Mouse (Mus musculus): Measurements from ENCODE around the gene Tmem200a. TPM values are rescaled to one million over a fixed set of nuclear protein-coding genes. Genes with fewer than 3 reads are reported as not detected.

Tmem200a gene
- polyA plus RNA-seq (2014; fragmentation: Illumina TruSeq; extraction: RNeasy Lipid Tissue Mini Kit (QIAGEN cat#74804); ENCODE audit: low replicate concordance): 1.9 TPM

DNA sequence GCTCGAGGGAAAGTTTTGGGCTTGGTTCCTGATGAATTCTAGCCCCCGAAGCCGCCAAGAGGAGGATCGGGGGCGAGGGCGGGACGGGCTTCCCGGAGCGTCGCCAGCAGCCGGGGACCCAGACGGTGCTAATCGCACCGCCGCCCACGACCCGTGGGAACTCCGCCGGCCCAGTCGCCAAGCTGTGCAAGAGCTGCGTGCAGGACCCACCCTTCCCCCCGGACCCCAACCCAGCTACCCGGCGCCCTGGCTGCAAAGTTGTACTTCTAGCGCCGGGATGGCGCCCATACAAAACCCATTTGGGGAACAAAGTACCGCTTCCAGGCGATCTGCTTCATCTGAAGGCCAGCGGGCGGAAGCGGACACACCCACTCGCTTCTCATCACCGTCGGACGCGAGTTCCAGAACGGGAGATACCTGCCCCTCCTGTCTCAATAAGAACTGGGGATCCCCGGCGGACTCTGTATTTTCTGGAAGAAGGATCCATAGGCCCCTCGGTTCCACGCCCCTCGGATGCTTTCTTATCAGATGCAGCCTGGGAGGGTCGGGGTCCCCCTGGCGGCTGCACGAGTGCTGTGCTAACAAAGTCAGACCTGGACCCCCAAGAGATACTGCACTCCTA is at the start of gene Tmem200a:
TSS of gene Tmem200a (minus strand) at position 532 of the 622 bp plus-strand sequence.

GRCm38 (mm10) chr10:26077671-26078481 is 976 bp downstream of the Tmem200a start, which contains the start of gene Gm9767:
Gene Gm9767 (plus strand): TSS chr10:26078255.

Other genes starting within 250 kb of the Tmem200a start
- gene Gm9767, start 797 bp downstream of the Tmem200a start, polyA plus RNA-seq (2014; fragmentation: Illumina TruSeq; extraction: RNeasy Lipid Tissue Mini Kit (QIAGEN cat#74804); ENCODE audit: low replicate concordance): not detected
- not detected for gene Samd3, start 150.7 kb upstream of the Tmem200a start, polyA plus RNA-seq (2014; fragmentation: Illumina TruSeq; extraction: RNeasy Lipid Tissue Mini Kit (QIAGEN cat#74804); ENCODE audit: low replicate concordance)